Mouse (Mus musculus) hindbrain, embryonic 10.5 days (tissue): ENCODE measurements around the gene Gfy. TPM values are rescaled to one million over a fixed set of nuclear protein-coding genes. Genes with fewer than 3 reads are reported as not detected.
A peak's percentile ranks its signal among the peaks of the same experiment; 100 is the strongest.

Experiments used
- DNase-seq: peaks from one replicate; pipeline ENCODE4 v3.0.0-alpha.2; 2017; ENCODE audit warnings: low spot score
- H3K27ac ChIP-seq: fragments of 300-500 bp; sonication (generic); 2 replicates; pipeline ENCODE4 v1.5.1; 2016; ENCODE audit warnings: mild to moderate bottlenecking, moderate library complexity
- H3K27me3 ChIP-seq: fragments of 300-500 bp; sonication (generic); 2 replicates; pipeline ENCODE4 v1.6.1; 2016; ENCODE audit warnings: mild to moderate bottlenecking; ENCODE audit not compliant: poor library complexity, insufficient read depth, severe bottlenecking
- H3K36me3 ChIP-seq: fragments of 300-500 bp; sonication (generic); 2 replicates; pipeline ENCODE4 v1.6.1; 2016; ENCODE audit warnings: mild to moderate bottlenecking, moderate library complexity
- H3K4me1 ChIP-seq: fragments of 300-500 bp; sonication (generic); replicated peaks from 2 replicates; pipeline ENCODE4 v1.6.1; 2016; ENCODE audit warnings: mild to moderate bottlenecking
- H3K4me3 ChIP-seq: fragments of 300-500 bp; sonication (generic); 2 replicates; pipeline ENCODE4 v1.5.1; 2016; ENCODE audit warnings: mild to moderate bottlenecking, moderate library complexity
- H3K9me3 ChIP-seq: fragments of 300-500 bp; sonication (generic); 2 replicates; pipeline ENCODE4 v1.6.1; 2016; ENCODE audit warnings: mild to moderate bottlenecking, moderate library complexity
- WGBS: fragments of 180-500 bp; shearing (Covaris S2); methylation state at CpG from one replicate; pipeline ENCODE4 v1.1.7; 2016; 5-methylcytosine and 5-hydroxymethylcytosine counted together
- polyA plus RNA-seq: library from polyadenylated mRNA; unstranded; fragments of >200 nt; fragmentation: Nextera tagmentation; extraction: Ambion mirVana; gene quantifications from 2 replicates; pipeline ENCODE4 v1.2.1, GENCODE M21; 2016

Gene Gfy
- not detected in 2 replicates for polyA plus RNA-seq

GRCm38 (mm10) chr7:45179469-45179868, at the start of gene Gfy:
Gene Gfy (minus strand): TSS chr7:45179569.
- Histone ChIP-seq H3K36me3 (no peaks in the 10 kb centered on the region), H3K9me3 (no peaks in the 10 kb centered on the region), H3K4me3 (no peak within 1 kb of the TSS), H3K27ac (no peak within 1 kb of the TSS), H3K4me1 (peaks cover 53% of the 10 kb centered on the region), H3K27me3 (peaks cover 100% of the 10 kb centered on the region)
- WGBS: 33% methylated on average over 7 of the region's 7 CpGs
- no peak for DNase-seq

- H3K27me3 ChIP-seq: peaks cover 10% of the 10 kb centered on the region
- H3K9me3 ChIP-seq: no peaks in the 10 kb centered on the region
- H3K4me3 ChIP-seq: no peak overlapping the region
- H3K36me3 ChIP-seq: peaks cover 95% of the 10 kb centered on the region
- no peak overlapping the region for H3K27ac ChIP-seq
- no peak for DNase-seq
- H3K4me1 ChIP-seq: peaks cover 27% of the 10 kb centered on the region
- 93% methylated on average over 8 of the region's 8 CpGs for WGBS
Measured at GRCm38 (mm10) chr7:45229046-45229445, 49.7 kb upstream of the Gfy start.

GRCm38 (mm10) chr7:45228548-45228947, 49.2 kb upstream of the Gfy start:
- 95% methylated on average over 18 of the region's 18 CpGs for WGBS
- peak; percentile 2 for DNase-seq
- peaks cover 22% of the 10 kb centered on the region for H3K4me1 ChIP-seq
- peaks cover 98% of the 10 kb centered on the region for H3K36me3 ChIP-seq
- H3K27me3 ChIP-seq: peaks cover 9% of the 10 kb centered on the region
- H3K9me3 ChIP-seq: no peaks in the 10 kb centered on the region
- no peak overlapping the region for H3K27ac ChIP-seq
- H3K4me3 ChIP-seq: no peak overlapping the region

GRCm38 (mm10) chr7:45226421-45226820, 47.1 kb upstream of the Gfy start:
- Histone ChIP-seq H3K4me1 (peaks cover 5% of the 10 kb centered on the region; the same call in 1 of the 2 replicates), H3K9me3 (no peaks in the 10 kb centered on the region), H3K4me3 (no peak overlapping the region), H3K36me3 (peaks cover 100% of the 10 kb centered on the region), H3K27ac (no peak overlapping the region), H3K27me3 (no peaks in the 10 kb centered on the region)
- 97% methylated on average over 5 of the region's 5 CpGs for WGBS
- no peak for DNase-seq

- no peak for DNase-seq
Measured at GRCm38 (mm10) chr7:45224826-45225225, 45.5 kb upstream of the Gfy start.

GRCm38 (mm10) chr7:45221680-45222079, 42.3 kb upstream of the Gfy start:
- peaks cover 98% of the 10 kb centered on the region for H3K36me3 ChIP-seq

More at GRCm38 (mm10) chr7:45224826-45225225, 45.5 kb upstream of the Gfy start:
- Histone ChIP-seq H3K27ac (no peak overlapping the region), H3K27me3 (no peaks in the 10 kb centered on the region), H3K36me3 (peaks cover 100% of the 10 kb centered on the region), H3K9me3 (no peaks in the 10 kb centered on the region), H3K4me3 (no peak overlapping the region), H3K4me1 (peaks cover 14% of the 10 kb centered on the region)
- WGBS: 97% methylated on average over 7 of the region's 7 CpGs

GRCm38 (mm10) chr7:45216442-45217183, 37.2 kb upstream of the Gfy start:
- peak overlapping the region; percentile 100 for H3K27ac ChIP-seq
- peak; percentile 95 for DNase-seq
- H3K9me3 ChIP-seq: no peaks in the 10 kb centered on the region
- H3K36me3 ChIP-seq: peaks cover 47% of the 10 kb centered on the region
- H3K4me3 ChIP-seq: peak overlapping the region; percentile 81
- WGBS: under 1% methylated on average over 13 of the region's 13 CpGs
- H3K4me1 ChIP-seq: peaks cover 73% of the 10 kb centered on the region
- H3K27me3 ChIP-seq: peaks cover 9% of the 10 kb centered on the region

More at GRCm38 (mm10) chr7:45221680-45222079, 42.3 kb upstream of the Gfy start:
- WGBS: 92% methylated on average over 2 of the region's 2 CpGs
- DNase-seq: no peak
- H3K4me1 ChIP-seq: peaks cover 45% of the 10 kb centered on the region
- H3K27me3 ChIP-seq: no peaks in the 10 kb centered on the region
- H3K4me3 ChIP-seq: no peak overlapping the region
- no peaks in the 10 kb centered on the region for H3K9me3 ChIP-seq
- H3K27ac ChIP-seq: no peak overlapping the region

- H3K36me3 ChIP-seq: peaks cover 40% of the 10 kb centered on the region
- peaks cover 17% of the 10 kb centered on the region for H3K27me3 ChIP-seq
- DNase-seq: peak; percentile 84
- peak within 1 kb of the TSS; percentile 100 for H3K27ac ChIP-seq
- H3K4me3 ChIP-seq: peak within 1 kb of the TSS; percentile 81
- WGBS: under 1% methylated on average over 55 of the region's 55 CpGs
- no peaks in the 10 kb centered on the region for H3K9me3 ChIP-seq
- H3K4me1 ChIP-seq: peaks cover 73% of the 10 kb centered on the region
Measured at GRCm38 (mm10) chr7:45215673-45216441, 36.5 kb upstream of the Gfy start, which contains the start of gene Tead2. Gene Tead2 (plus strand): TSS chr7:45215753.

GRCm38 (mm10) chr7:45213708-45214107, 34.3 kb upstream of the Gfy start:
- Histone ChIP-seq H3K27me3 (peaks cover 33% of the 10 kb centered on the region), H3K4me1 (peaks cover 52% of the 10 kb centered on the region), H3K27ac (no peak overlapping the region), H3K36me3 (peaks cover 18% of the 10 kb centered on the region), H3K9me3 (no peaks in the 10 kb centered on the region), H3K4me3 (no peak overlapping the region)
- DNase-seq: no peak
- WGBS: 58% methylated on average over 5 of the region's 5 CpGs

- Histone ChIP-seq H3K27me3 (peaks cover 33% of the 10 kb centered on the region), H3K4me3 (0 out of 2 replicates have a peak overlapping the region, but pooled peaks have one; percentile 36), H3K9me3 (no peaks in the 10 kb centered on the region), H3K4me1 (peaks cover 38% of the 10 kb centered on the region), H3K36me3 (peaks cover 4% of the 10 kb centered on the region), H3K27ac (no peak overlapping the region)
- no peak for DNase-seq
- WGBS: 74% methylated on average over 7 of the region's 7 CpGs
Measured at GRCm38 (mm10) chr7:45212356-45212755, 33.0 kb upstream of the Gfy start.

- 7% methylated on average over 17 of the region's 17 CpGs for WGBS
- DNase-seq: no peak
Measured at GRCm38 (mm10) chr7:45211851-45212251, 32.5 kb upstream of the Gfy start, which contains the start of gene Dkkl1. Gene Dkkl1 (minus strand): TSS chr7:45212147.

GRCm38 (mm10) chr7:45211070-45211469, 31.7 kb upstream of the Gfy start:
- WGBS: 74% methylated on average over 10 of the region's 10 CpGs
- peaks cover 25% of the 10 kb centered on the region for H3K4me1 ChIP-seq
- no peaks in the 10 kb centered on the region for H3K9me3 ChIP-seq
- H3K27ac ChIP-seq: no peak overlapping the region
- no peaks in the 10 kb centered on the region for H3K36me3 ChIP-seq
- DNase-seq: no peak
- peak overlapping the region; percentile 36; the same call in 1 of the 2 replicates for H3K4me3 ChIP-seq
- peaks cover 33% of the 10 kb centered on the region for H3K27me3 ChIP-seq

More at GRCm38 (mm10) chr7:45211851-45212251, 32.5 kb upstream of the Gfy start, which contains the start of gene Dkkl1:
- Histone ChIP-seq H3K4me1 (peaks cover 33% of the 10 kb centered on the region), H3K27ac (no peak within 1 kb of the TSS), H3K27me3 (peaks cover 33% of the 10 kb centered on the region), H3K4me3 (peak within 1 kb of the TSS; percentile 36), H3K36me3 (no peaks in the 10 kb centered on the region), H3K9me3 (no peaks in the 10 kb centered on the region)
